Mouse (Mus musculus): ENCODE measurements at regions not wholly inside any gene's neighbourhood (a gene's known extent, or its start where the extent isn't known, plus 50 kb on each side); places are given as distances from the start of the nearest gene placed in this dataset.

- DNase-seq: no peak
These were observed 163.6 kb downstream of the Bmp7 start for GRCm38 (mm10) chr2:172776485-172776884.

DNA sequence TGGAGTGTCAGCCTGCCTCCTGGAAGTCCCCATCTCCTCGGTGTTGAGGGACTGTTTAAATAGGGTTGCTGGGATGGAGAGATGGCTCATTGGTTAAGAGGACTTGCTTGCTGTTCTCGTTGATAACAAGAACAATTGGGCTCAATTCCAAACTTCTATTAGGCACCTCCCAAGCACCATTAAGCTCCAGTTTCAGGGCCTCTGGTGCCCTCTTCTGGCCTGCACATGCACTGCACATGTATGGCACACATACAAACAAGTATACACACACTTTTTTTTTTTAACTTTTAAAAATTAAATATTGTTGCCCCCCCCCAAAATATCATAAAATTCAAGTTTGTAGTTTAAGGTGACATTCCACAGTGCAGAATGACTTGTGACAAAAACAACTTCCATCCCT, 162.3 kb downstream of the Bmp7 start:
- DNase-seq: no peak

- DNase-seq: no peak
These were observed 161.0 kb downstream of the Bmp7 start for GRCm38 (mm10) chr2:172779096-172779495.

GRCm38 (mm10) chr2:172782686-172783085, 157.4 kb downstream of the Bmp7 start:
- no peak for DNase-seq

GRCm38 (mm10) chr2:172786297-172786696, 153.8 kb downstream of the Bmp7 start:
- DNase-seq: no peak

- DNase-seq: no peak
These were observed 152.7 kb downstream of the Bmp7 start for GRCm38 (mm10) chr2:172787203-172787944.

- DNase-seq: no peak
These were observed 150.9 kb downstream of the Bmp7 start for GRCm38 (mm10) chr2:172789260-172789659.

- DNase-seq: no peak
These were observed 147.6 kb downstream of the Bmp7 start for GRCm38 (mm10) chr2:172792555-172792954.

- no peak for DNase-seq
These were observed 146.1 kb downstream of the Bmp7 start for GRCm38 (mm10) chr2:172793991-172794390.

DNA sequence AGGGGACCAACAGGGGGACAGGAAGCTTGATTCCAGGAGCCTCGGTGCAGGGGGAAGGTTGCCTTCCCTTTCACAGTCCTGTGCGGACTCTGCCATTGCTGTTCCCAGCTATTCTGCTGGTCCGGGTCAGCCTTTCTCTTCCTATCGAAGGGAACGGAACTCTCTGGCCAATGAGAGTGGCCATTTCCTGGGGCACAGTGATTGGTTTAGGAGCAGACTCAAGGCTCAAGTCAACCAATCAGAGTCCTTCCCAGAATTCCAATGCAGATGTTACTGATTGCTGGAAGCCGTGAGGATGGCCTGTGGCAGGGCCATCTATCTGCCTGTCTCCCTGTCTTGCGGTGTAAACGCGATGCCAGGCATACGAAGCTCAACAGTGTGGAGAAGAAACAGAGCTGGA, 145.3 kb downstream of the Bmp7 start:
- no peak for DNase-seq

DNA sequence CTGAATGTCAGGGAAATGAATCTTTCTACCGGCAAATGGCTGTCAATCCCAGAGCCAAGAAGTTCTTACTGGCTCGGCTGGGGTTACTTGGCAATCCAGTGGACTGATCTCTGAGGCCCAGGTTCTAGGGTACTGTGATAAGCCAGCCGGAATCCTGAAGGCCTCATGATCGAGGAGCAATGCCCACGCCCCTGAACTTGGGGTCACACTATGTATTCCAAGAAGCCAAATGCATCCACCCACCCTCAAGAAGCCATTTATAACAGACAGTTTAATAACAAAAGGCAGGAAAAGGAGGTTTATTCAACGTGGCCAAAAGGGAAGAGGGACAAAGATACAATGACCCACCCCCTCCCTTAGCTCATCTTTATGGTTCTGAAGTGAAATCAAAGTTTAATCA, 144.0 kb downstream of the Bmp7 start:
- no peak for DNase-seq

DNA sequence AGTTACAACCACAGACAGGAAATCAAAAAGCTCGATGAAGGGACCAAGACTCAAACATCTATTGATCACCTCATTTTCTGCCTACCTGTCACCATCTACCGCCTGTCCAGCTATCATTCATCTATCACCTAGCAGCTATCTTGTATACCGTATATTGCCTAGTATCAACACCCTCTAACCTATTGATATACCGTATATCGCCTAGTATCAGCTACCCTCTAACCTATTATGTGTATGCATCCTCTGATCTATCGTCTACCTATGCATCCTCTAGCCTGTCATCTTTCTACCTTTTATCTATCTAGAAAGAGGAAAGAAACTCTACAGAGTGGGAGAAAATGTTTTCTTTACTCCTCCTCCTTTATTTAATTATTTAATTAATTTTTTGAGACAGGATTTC, 143.2 kb downstream of the Bmp7 start:
- no peak for DNase-seq

GRCm38 (mm10) chr2:172799951-172800350, 140.2 kb downstream of the Bmp7 start:
- no peak for DNase-seq

GRCm38 (mm10) chr2:172800801-172801200, 139.3 kb downstream of the Bmp7 start:
- DNase-seq: no peak

DNA sequence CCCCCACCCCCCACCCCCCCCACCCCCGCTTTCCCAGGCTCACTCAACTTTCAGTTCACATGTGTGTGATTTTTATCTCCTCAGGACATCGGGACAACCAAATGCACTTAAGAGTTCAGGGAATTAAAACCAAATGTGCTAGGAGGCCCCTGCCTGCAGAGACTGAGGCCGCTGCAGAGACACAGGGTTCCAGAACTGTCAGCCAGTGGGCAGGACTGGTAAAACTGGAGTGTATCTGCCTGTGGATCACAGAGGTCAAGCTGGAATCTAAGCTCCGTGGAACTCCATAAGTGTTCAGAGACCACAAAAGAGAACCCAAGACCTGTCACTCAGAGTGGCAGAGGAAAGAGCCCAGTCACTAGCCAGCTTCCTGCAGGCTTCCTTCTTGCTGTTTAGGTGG, 138.3 kb downstream of the Bmp7 start:
- no peak for DNase-seq

DNA sequence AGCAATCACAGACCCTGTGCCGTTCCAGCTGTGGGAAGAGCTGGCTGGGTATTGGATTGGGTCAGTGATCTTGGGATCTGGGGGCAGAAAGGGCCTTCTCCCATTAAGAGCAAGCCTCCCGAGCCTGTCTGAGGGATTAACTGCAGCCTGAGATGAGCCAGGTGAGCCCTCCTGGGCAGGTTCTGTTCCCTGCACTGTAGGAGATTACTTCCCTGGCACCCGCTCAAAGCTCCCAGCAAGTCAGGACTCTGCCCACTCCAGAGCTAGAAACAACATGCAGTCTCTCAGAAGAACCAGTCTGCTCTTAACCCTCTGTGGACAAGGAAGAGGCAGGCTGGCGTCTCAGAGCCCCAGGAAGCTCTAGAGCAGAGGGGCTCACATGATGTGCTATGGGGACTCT, 132.7 kb downstream of the Bmp7 start:
- no peak for DNase-seq

- DNase-seq: no peak
These were observed 130.8 kb downstream of the Bmp7 start for GRCm38 (mm10) chr2:172809306-172809705.

- DNase-seq: no peak
These were observed 126.8 kb downstream of the Bmp7 start for GRCm38 (mm10) chr2:172813319-172813718.

- no peak for DNase-seq
These were observed 126.2 kb downstream of the Bmp7 start for GRCm38 (mm10) chr2:172813906-172814305.

- DNase-seq: no peak
These were observed 125.0 kb downstream of the Bmp7 start for GRCm38 (mm10) chr2:172815146-172815545.

DNA sequence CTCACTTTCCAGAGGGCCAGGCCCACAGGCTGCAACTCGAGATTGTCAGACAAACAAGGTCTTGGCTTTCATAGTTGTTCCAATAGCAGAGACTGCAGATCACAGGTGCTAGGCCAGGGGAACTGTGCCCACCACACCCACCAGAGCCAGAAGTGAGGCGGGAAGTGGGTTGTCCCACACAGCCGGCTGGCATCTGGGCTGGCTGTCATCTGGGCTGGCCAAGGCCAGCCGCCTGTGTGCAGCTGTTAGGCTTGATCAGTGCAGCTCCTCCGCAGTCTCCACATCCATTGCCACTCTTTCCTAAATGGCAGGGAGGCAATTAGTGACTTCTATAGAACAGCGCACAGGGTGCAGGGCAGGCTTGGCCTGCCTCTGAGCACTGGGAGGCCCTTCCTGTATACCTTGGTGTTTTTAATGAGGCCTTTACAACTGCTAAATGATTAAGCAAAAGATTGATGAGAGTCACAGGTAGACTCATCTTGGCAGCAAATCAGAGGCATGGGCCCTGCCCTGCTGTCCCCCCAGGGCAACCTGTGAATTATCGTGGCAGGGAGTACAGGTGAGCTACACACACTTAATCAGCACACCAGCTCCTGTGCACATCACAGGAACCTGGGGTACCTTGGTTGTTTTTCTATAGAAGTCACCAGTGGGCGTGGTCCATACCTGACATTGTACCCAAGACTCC, 122.9 kb downstream of the Bmp7 start:
- DNase-seq: no peak
